Mouse (Mus musculus): Measurements from ENCODE around the gene Tdrd9. TPM values are rescaled to one million over a fixed set of nuclear protein-coding genes. Genes with fewer than 3 reads are reported as not detected.
A peak's percentile ranks its signal among the peaks of the same experiment; 100 is the strongest.
"Not testable (repeated sequence)": the region's sequence is repeated elsewhere in the genome, so short reads cannot be mapped to it uniquely, and the experiment has no call there.

Gene Tdrd9
- polyA plus RNA-seq, 1 experiment from 2014 or later: 0.49 TPM

- Histone ChIP-seq H3K36me3 (no peaks in the 10 kb centered on the region), H3K27me3 (no peaks in the 10 kb centered on the region), H3K27ac (replicated peaks) (0 out of 2 replicates have a peak overlapping the region, but pooled peaks have one; percentile 34), H3K4me3 (0 out of 2 replicates have a peak overlapping the region, but pooled peaks have one; percentile 7), H3K9me3 (no peaks in the 10 kb centered on the region), H3K4me1 (replicated peaks) (peaks cover 12% of the 10 kb centered on the region; the same call in 1 of the 2 replicates), H3K9ac (no peak overlapping the region), H3K4me2 (peak overlapping the region; percentile 44)
- peak; percentile 88 for ATAC-seq (ENCODE audit: low FRiP score, low read depth)
- WGBS: 22% methylated on average over 12 of the region's 12 CpGs
Observed at GRCm38 (mm10) chr12:112012511-112013270, 41.3 kb downstream of the Tdrd9 start.

GRCm38 (mm10) chr12:112013271-112013801 lies 42.0 kb downstream of the Tdrd9 start:
- Histone ChIP-seq H3K4me2 (peak overlapping the region; percentile 44), H3K9ac (no peak overlapping the region), H3K27me3 (no peaks in the 10 kb centered on the region), H3K9me3 (no peaks in the 10 kb centered on the region), H3K4me3 (0 out of 2 replicates have a peak overlapping the region, but pooled peaks have one; percentile 7), H3K36me3 (no peaks in the 10 kb centered on the region), H3K4me1 (replicated peaks) (peaks cover 12% of the 10 kb centered on the region; the same call in 1 of the 2 replicates), H3K27ac (replicated peaks) (no peak overlapping the region)
- ATAC-seq (ENCODE audit: low FRiP score, low read depth): no peak; the same call in 1 of the 2 replicates
- 8% methylated on average over 14 of the region's 14 CpGs for WGBS

DNA sequence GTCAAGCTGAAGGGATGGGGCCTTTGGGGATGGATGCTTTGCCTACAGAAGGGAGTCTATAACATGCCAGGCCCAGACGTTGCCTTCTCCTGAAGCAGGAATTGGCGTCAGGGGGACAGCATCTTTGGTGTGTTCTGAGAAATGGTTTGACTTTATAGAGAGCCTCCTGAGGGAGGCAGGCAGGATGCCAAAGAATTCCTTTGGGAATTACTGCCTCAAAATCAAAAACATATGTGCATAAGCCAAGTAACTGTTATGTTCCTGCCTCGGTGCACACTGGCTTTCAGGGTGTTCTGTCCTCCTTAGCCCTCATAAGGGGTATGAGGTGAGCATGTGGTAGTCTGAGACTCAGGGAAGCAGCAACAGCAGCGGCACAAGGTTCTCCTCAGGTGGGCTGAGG lies 45.0 kb downstream of the Tdrd9 start:
- H3K4me2 ChIP-seq: no peak overlapping the region
- H3K27ac ChIP-seq (replicated peaks): no peak overlapping the region
- peaks cover 12% of the 10 kb centered on the region; the same call in 1 of the 2 replicates for H3K4me1 ChIP-seq (replicated peaks)
- no peaks in the 10 kb centered on the region for H3K9me3 ChIP-seq
- no peaks in the 10 kb centered on the region for H3K27me3 ChIP-seq
- no peak for ATAC-seq (ENCODE audit: low FRiP score, low read depth)
- H3K9ac ChIP-seq: no peak overlapping the region
- H3K4me3 ChIP-seq: no peak overlapping the region
- WGBS: 79% methylated on average over 4 of the region's 4 CpGs
- no peaks in the 10 kb centered on the region for H3K36me3 ChIP-seq

GRCm38 (mm10) chr12:112023306-112023705 lies 51.9 kb downstream of the Tdrd9 start:
- H3K27me3 ChIP-seq: no peaks in the 10 kb centered on the region
- no peak for ATAC-seq (ENCODE audit: low FRiP score, low read depth)
- H3K4me3 ChIP-seq: no peak overlapping the region
- WGBS: 84% methylated on average over 2 of the region's 2 CpGs
- no peak overlapping the region for H3K27ac ChIP-seq (replicated peaks)
- H3K4me1 ChIP-seq (replicated peaks): no peaks in the 10 kb centered on the region
- no peaks in the 10 kb centered on the region for H3K36me3 ChIP-seq
- no peaks in the 10 kb centered on the region for H3K9me3 ChIP-seq
- no peak overlapping the region for H3K9ac ChIP-seq
- no peak overlapping the region for H3K4me2 ChIP-seq

DNA sequence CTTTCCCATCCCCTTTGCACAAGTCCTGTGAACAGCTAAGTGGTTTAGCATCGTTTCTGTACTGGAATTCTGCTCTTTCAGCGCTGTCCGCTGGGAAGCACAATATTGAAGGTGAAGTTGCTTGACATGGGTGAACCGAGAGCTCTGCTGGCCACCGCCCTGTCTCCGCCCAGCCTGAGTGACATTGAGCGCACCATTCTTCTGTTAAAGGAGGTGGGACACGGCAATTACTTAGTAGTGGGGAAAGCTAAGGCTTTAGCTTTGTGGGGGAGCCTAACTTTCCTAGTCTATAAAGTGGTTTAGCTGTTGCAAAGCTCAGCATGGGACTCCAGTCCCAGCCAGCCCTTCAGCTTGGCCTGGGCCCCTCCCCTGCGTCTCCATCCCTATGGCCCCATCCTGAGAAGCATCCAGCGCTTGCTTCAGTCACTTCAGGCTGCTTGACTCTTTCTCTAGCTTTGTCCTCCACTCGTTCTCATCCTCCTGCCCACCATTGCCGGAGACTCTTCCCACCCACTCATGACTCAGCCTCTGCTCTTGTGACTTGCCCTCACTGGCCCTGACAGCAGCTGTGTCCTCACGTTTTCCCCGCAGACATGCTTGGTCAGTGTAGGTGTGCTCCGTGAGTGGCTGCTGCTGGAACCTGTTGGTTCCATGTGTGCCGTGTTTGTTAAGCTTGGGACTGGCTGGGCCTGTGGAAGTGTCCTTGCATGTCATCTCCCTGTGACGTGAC lies 53.4 kb downstream of the Tdrd9 start:
- Histone ChIP-seq H3K27ac (replicated peaks) (no peak overlapping the region), H3K9ac (no peak overlapping the region), H3K4me3 (no peak overlapping the region), H3K4me1 (replicated peaks) (no peaks in the 10 kb centered on the region), H3K27me3 (no peaks in the 10 kb centered on the region), H3K9me3 (no peaks in the 10 kb centered on the region), H3K36me3 (no peaks in the 10 kb centered on the region), H3K4me2 (no peak overlapping the region)
- WGBS: 79% methylated on average over 17 of the region's 17 CpGs
- no peak for ATAC-seq (ENCODE audit: low FRiP score, low read depth)

DNA sequence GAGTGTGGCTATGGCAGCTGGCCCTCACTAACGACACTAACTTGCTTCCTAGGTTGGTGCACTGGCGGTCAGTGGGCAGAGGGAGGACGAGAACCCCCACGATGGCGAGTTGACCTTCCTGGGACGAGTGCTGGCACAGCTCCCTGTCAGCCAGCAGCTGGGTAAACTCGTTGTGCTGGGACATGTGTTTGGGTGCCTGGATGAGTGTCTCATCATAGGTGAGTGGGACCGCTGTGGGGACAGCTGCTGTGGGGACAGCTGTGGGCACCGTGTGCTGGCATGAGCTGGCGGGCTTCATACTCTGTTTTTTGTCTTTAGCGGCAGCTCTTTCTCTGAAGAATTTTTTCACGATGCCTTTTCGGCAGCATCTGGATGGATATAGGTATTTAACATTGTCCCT lies 54.1 kb downstream of the Tdrd9 start:
- Histone ChIP-seq H3K27me3 (no peaks in the 10 kb centered on the region), H3K9ac (no peak overlapping the region), H3K4me3 (no peak overlapping the region), H3K9me3 (no peaks in the 10 kb centered on the region), H3K4me2 (no peak overlapping the region), H3K4me1 (replicated peaks) (no peaks in the 10 kb centered on the region), H3K36me3 (no peaks in the 10 kb centered on the region), H3K27ac (replicated peaks) (no peak overlapping the region)
- no peak for ATAC-seq (ENCODE audit: low FRiP score, low read depth)
- 89% methylated on average over 13 of the region's 13 CpGs for WGBS

- Histone ChIP-seq H3K4me2 (no peak overlapping the region), H3K36me3 (no peaks in the 10 kb centered on the region), H3K27ac (replicated peaks) (no peak overlapping the region), H3K9ac (no peak overlapping the region), H3K27me3 (no peaks in the 10 kb centered on the region), H3K4me1 (replicated peaks) (no peaks in the 10 kb centered on the region), H3K4me3 (no peak overlapping the region), H3K9me3 (no peaks in the 10 kb centered on the region)
- 83% methylated on average over 14 of the region's 14 CpGs for WGBS
- no peak for ATAC-seq (ENCODE audit: low FRiP score, low read depth)
Observed at GRCm38 (mm10) chr12:112025907-112026645, 54.7 kb downstream of the Tdrd9 start.

- Histone ChIP-seq H3K9me3 (no peaks in the 10 kb centered on the region), H3K27ac (replicated peaks) (no peak overlapping the region), H3K27me3 (no peaks in the 10 kb centered on the region), H3K36me3 (no peaks in the 10 kb centered on the region), H3K4me2 (no peak overlapping the region), H3K4me3 (no peak overlapping the region), H3K9ac (no peak overlapping the region), H3K4me1 (replicated peaks) (no peaks in the 10 kb centered on the region)
- 62% methylated on average over 4 of the region's 4 CpGs for WGBS
- ATAC-seq (ENCODE audit: low FRiP score, low read depth): no peak
Observed at GRCm38 (mm10) chr12:112027408-112027807, 56.0 kb downstream of the Tdrd9 start.

- H3K9ac ChIP-seq: no peak overlapping the region
- no peak for ATAC-seq (ENCODE audit: low FRiP score, low read depth)
- no peak overlapping the region for H3K4me3 ChIP-seq
- no peaks in the 10 kb centered on the region for H3K27me3 ChIP-seq
- no peak overlapping the region for H3K4me2 ChIP-seq
- H3K4me1 ChIP-seq (replicated peaks): no peaks in the 10 kb centered on the region
- H3K9me3 ChIP-seq: no peaks in the 10 kb centered on the region
- 81% methylated on average over 10 of the region's 10 CpGs for WGBS
- H3K36me3 ChIP-seq: no peaks in the 10 kb centered on the region
- no peak overlapping the region for H3K27ac ChIP-seq (replicated peaks)
Observed at GRCm38 (mm10) chr12:112033409-112033975, 62.1 kb downstream of the Tdrd9 start.

DNA sequence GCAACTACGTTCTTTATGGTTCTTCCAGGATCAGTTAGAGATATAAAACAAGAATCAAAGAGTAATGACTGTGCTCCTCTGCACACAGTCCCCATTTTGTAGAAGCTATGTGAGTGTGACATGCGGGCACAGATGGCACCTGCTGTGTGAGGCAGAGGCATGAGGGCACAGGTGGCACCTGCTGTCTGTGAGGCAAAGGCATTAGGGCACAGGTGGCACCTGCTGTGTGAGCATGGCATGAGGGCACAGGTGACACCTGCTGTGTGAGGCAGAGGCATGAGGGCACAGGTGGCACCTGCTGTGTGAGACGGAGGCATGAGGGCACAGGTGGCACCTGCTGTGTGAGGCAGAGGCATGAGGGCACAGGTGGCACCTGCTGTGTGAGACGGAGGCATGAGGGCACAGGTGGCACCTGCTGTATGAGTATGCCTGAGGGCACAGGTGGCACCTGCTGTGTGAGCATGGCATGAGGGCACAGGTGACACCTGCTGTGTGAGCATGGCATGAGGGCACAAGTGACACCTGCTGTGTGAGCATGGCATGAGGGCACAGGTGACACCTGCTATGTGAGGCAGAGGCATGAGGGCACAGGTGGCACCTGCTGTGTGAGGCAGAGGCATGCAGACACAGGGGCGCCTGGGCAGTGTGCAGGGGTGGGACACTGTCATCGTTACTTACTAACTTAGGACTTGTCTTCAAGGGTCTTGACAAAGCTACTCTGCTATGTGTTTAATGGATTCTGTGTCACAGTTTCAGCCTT lies 64.2 kb downstream of the Tdrd9 start:
- WGBS: 85% methylated on average over 6 of the region's 6 CpGs
- H3K4me3 ChIP-seq: not testable (repeated sequence)

GRCm38 (mm10) chr12:112038441-112038840 lies 67.1 kb downstream of the Tdrd9 start:
- no peak overlapping the region for H3K9ac ChIP-seq
- H3K9me3 ChIP-seq: no peaks in the 10 kb centered on the region
- no peak overlapping the region for H3K4me2 ChIP-seq
- H3K27ac ChIP-seq (replicated peaks): no peak overlapping the region
- no peak overlapping the region for H3K4me3 ChIP-seq
- WGBS: 94% methylated on average over 10 of the region's 10 CpGs
- H3K4me1 ChIP-seq (replicated peaks): no peaks in the 10 kb centered on the region
- ATAC-seq (ENCODE audit: low FRiP score, low read depth): no peak
- no peaks in the 10 kb centered on the region for H3K36me3 ChIP-seq
- no peaks in the 10 kb centered on the region for H3K27me3 ChIP-seq

More for the DNA sequence above, 64.2 kb downstream of the Tdrd9 start:
- not testable (repeated sequence) for ATAC-seq (ENCODE audit: low FRiP score, low read depth); H3K27ac ChIP-seq (replicated peaks); H3K36me3 ChIP-seq; H3K4me2 ChIP-seq; H3K4me1 ChIP-seq (replicated peaks); H3K9ac ChIP-seq; H3K9me3 ChIP-seq; H3K27me3 ChIP-seq

Data from hindbrain, embryonic 15.5 days (tissue).